Mouse (Mus musculus): ENCODE results near the gene Tulp4. TPM values are rescaled to one million over a fixed set of nuclear protein-coding genes. Genes with fewer than 3 reads are reported as not detected.
A peak's percentile ranks its signal among the peaks of the same experiment; 100 is the strongest.

Tulp4 gene
- 110 and 113 TPM in 2 replicates for polyA plus RNA-seq (2015; fragmentation: Nextera tagmentation; extraction: Ambion mirVana)

DNA sequence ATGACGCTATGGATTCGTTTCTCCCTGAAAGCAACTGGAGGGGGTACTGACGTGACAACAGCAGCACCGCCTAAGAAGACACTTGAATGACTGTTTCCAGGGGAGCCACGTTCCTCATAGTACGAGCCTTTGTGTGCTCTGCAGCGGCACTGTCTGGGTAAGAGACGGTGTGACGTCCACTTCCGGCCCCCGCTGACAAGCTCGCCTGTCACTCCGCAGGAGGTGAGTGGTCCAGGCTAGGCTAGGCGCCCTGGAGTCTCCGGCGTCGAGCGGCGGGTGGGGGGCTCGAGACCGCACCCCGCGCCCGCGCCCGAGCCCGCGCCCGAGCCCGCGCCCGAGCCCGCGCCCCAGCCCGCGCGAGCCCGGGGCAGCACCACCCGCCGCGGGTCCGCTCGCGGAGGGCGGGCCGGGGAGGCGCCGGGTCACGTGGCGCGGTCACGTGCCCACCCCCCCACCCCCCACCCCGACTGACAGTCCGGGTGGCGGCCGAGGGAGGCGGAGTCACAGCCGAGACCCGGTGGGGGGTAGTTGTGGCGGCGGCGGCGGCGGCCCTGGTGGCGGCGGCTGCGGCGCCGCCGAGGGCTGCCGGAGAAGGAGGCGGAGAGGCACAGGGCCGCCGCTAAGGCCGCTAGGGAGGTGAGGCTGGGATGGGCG lies at the start of gene Tulp4:
TSS of gene Tulp4 (plus strand) at position 77 of the 654 bp plus-strand sequence.
- H3K36me3 ChIP-seq (ENCODE audit: control insufficient read depth, insufficient read depth, low read length): no peaks in the 10 kb centered on the region; the same call in 1 of the 2 replicates
- peak within 1 kb of the TSS; percentile 99 for H3K9ac ChIP-seq (ENCODE audit: low read depth, low read length)
- 1% methylated on average over 51 of the region's 76 CpGs for WGBS
- no peaks in the 10 kb centered on the region for H3K27me3 ChIP-seq (replicated peaks; ENCODE audit: control insufficient read depth, insufficient read depth, low read length)
- peak within 1 kb of the TSS; percentile 99 for H3K27ac ChIP-seq (ENCODE audit: low read depth, low read length)
- H3K9me3 ChIP-seq (ENCODE audit: control insufficient read depth, low read length): no peaks in the 10 kb centered on the region
- H3K4me3 ChIP-seq (ENCODE audit: low read length): peak within 1 kb of the TSS; percentile 93
- ATAC-seq: peak; percentile 98
- H3K4me2 ChIP-seq (ENCODE audit: low read length): peak within 1 kb of the TSS; percentile 86
- H3K4me1 ChIP-seq (ENCODE audit: control insufficient read depth, insufficient read depth, low read depth, low read length): peaks cover 24% of the 10 kb centered on the region

GRCm38 (mm10) chr17:6062793-6063192 lies 43.4 kb upstream of the Tulp4 start:
- Histone ChIP-seq H3K4me1 (ENCODE audit: control insufficient read depth, insufficient read depth, low read depth, low read length) (no peaks in the 10 kb centered on the region), H3K4me2 (ENCODE audit: low read length) (no peak overlapping the region), H3K27me3 (replicated peaks; ENCODE audit: control insufficient read depth, insufficient read depth, low read length) (no peaks in the 10 kb centered on the region), H3K27ac (ENCODE audit: low read depth, low read length) (no peak overlapping the region), H3K9ac (ENCODE audit: low read depth, low read length) (no peak overlapping the region), H3K9me3 (ENCODE audit: control insufficient read depth, low read length) (no peaks in the 10 kb centered on the region), H3K36me3 (ENCODE audit: control insufficient read depth, insufficient read depth, low read length) (peaks cover 26% of the 10 kb centered on the region), H3K4me3 (ENCODE audit: low read length) (no peak overlapping the region)
- no peak for ATAC-seq
- 89% methylated on average over 8 of the region's 8 CpGs for WGBS

DNA sequence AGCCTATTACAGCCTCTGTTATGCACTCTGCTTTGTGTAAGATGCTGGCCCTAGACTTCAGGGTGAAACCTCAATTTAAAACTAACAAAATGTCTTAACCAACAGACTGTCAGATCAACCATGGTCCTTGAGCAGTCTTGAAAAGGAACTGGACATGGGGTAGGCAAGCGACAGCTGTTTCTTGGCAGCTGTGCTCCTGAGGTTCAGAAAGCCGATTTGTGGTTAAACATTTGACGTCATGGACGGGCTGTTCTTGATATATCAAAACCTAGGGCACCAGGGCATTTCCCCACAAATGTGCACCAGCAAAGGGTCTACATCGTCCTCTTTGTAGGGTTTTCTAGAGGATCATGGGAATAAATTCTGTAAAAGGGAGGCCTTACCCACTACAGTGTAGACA lies 42.7 kb upstream of the Tulp4 start:
- no peak for ATAC-seq

GRCm38 (mm10) chr17:6066021-6066420 lies 40.2 kb upstream of the Tulp4 start:
- Histone ChIP-seq H3K4me3 (ENCODE audit: low read length) (no peak overlapping the region), H3K36me3 (ENCODE audit: control insufficient read depth, insufficient read depth, low read length) (peaks cover 37% of the 10 kb centered on the region), H3K27me3 (replicated peaks; ENCODE audit: control insufficient read depth, insufficient read depth, low read length) (no peaks in the 10 kb centered on the region), H3K9me3 (ENCODE audit: control insufficient read depth, low read length) (no peaks in the 10 kb centered on the region), H3K4me1 (ENCODE audit: control insufficient read depth, insufficient read depth, low read depth, low read length) (no peaks in the 10 kb centered on the region), H3K9ac (ENCODE audit: low read depth, low read length) (no peak overlapping the region), H3K4me2 (ENCODE audit: low read length) (no peak overlapping the region), H3K27ac (ENCODE audit: low read depth, low read length) (no peak overlapping the region)
- no peak for ATAC-seq
- WGBS: 88% methylated on average over 2 of the region's 2 CpGs

More for the DNA sequence above, 42.7 kb upstream of the Tulp4 start:
- Histone ChIP-seq H3K4me1 (ENCODE audit: control insufficient read depth, insufficient read depth, low read depth, low read length) (no peaks in the 10 kb centered on the region), H3K4me2 (ENCODE audit: low read length) (no peak overlapping the region), H3K27me3 (replicated peaks; ENCODE audit: control insufficient read depth, insufficient read depth, low read length) (no peaks in the 10 kb centered on the region), H3K9me3 (ENCODE audit: control insufficient read depth, low read length) (no peaks in the 10 kb centered on the region), H3K4me3 (ENCODE audit: low read length) (no peak overlapping the region), H3K9ac (ENCODE audit: low read depth, low read length) (no peak overlapping the region), H3K36me3 (ENCODE audit: control insufficient read depth, insufficient read depth, low read length) (peaks cover 25% of the 10 kb centered on the region), H3K27ac (ENCODE audit: low read depth, low read length) (no peak overlapping the region)
- WGBS: 89% methylated on average over 5 of the region's 5 CpGs

DNA sequence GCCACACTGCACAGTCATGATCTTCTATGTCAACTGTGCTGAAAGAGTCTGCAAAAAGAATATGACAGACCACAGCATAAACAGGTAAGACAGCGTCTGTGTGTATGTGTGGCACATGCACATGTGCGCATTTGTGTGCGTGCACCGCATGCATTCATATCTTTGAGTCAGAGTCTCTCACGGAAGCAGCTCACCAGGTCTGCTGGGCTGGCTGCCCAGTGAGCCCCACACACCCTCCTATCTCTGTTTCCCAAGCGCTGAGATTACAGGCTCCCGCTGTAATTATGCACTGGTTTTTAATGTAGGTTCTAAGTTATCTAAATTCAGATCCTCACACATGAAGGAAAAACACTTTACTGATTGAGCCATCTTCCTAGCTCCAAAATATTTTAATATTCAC lies 38.6 kb upstream of the Tulp4 start:
- no peak overlapping the region for H3K9ac ChIP-seq (ENCODE audit: low read depth, low read length)
- no peak overlapping the region for H3K4me3 ChIP-seq (ENCODE audit: low read length)
- no peak overlapping the region for H3K4me2 ChIP-seq (ENCODE audit: low read length)
- ATAC-seq: no peak
- H3K27ac ChIP-seq (ENCODE audit: low read depth, low read length): no peak overlapping the region
- no peaks in the 10 kb centered on the region for H3K4me1 ChIP-seq (ENCODE audit: control insufficient read depth, insufficient read depth, low read depth, low read length)
- 95% methylated on average over 7 of the region's 7 CpGs for WGBS
- H3K36me3 ChIP-seq (ENCODE audit: control insufficient read depth, insufficient read depth, low read length): peaks cover 40% of the 10 kb centered on the region
- H3K27me3 ChIP-seq (replicated peaks; ENCODE audit: control insufficient read depth, insufficient read depth, low read length): no peaks in the 10 kb centered on the region
- H3K9me3 ChIP-seq (ENCODE audit: control insufficient read depth, low read length): no peaks in the 10 kb centered on the region

- Histone ChIP-seq H3K4me1 (ENCODE audit: control insufficient read depth, insufficient read depth, low read depth, low read length) (no peaks in the 10 kb centered on the region), H3K4me2 (ENCODE audit: low read length) (no peak overlapping the region), H3K9me3 (ENCODE audit: control insufficient read depth, low read length) (no peaks in the 10 kb centered on the region), H3K36me3 (ENCODE audit: control insufficient read depth, insufficient read depth, low read length) (peaks cover 37% of the 10 kb centered on the region), H3K27me3 (replicated peaks; ENCODE audit: control insufficient read depth, insufficient read depth, low read length) (no peaks in the 10 kb centered on the region), H3K9ac (ENCODE audit: low read depth, low read length) (no peak overlapping the region), H3K27ac (ENCODE audit: low read depth, low read length) (no peak overlapping the region), H3K4me3 (ENCODE audit: low read length) (no peak overlapping the region)
- whole genome bisulfite sequencing: 93% methylated on average over 6 of the region's 6 CpGs
- ATAC-seq: no peak
Measured at GRCm38 (mm10) chr17:6069866-6070265, 36.4 kb upstream of the Tulp4 start.

GRCm38 (mm10) chr17:6073405-6073804 lies 32.8 kb upstream of the Tulp4 start:
- no peak for ATAC-seq
- H3K9ac ChIP-seq (ENCODE audit: low read depth, low read length): no peak overlapping the region
- no peaks in the 10 kb centered on the region for H3K27me3 ChIP-seq (replicated peaks; ENCODE audit: control insufficient read depth, insufficient read depth, low read length)
- H3K4me1 ChIP-seq (ENCODE audit: control insufficient read depth, insufficient read depth, low read depth, low read length): peaks cover 5% of the 10 kb centered on the region
- H3K4me2 ChIP-seq (ENCODE audit: low read length): no peak overlapping the region
- H3K9me3 ChIP-seq (ENCODE audit: control insufficient read depth, low read length): no peaks in the 10 kb centered on the region
- H3K36me3 ChIP-seq (ENCODE audit: control insufficient read depth, insufficient read depth, low read length): peaks cover 23% of the 10 kb centered on the region
- WGBS: 83% methylated on average over 7 of the region's 7 CpGs
- H3K27ac ChIP-seq (ENCODE audit: low read depth, low read length): no peak overlapping the region
- H3K4me3 ChIP-seq (ENCODE audit: low read length): no peak overlapping the region

DNA sequence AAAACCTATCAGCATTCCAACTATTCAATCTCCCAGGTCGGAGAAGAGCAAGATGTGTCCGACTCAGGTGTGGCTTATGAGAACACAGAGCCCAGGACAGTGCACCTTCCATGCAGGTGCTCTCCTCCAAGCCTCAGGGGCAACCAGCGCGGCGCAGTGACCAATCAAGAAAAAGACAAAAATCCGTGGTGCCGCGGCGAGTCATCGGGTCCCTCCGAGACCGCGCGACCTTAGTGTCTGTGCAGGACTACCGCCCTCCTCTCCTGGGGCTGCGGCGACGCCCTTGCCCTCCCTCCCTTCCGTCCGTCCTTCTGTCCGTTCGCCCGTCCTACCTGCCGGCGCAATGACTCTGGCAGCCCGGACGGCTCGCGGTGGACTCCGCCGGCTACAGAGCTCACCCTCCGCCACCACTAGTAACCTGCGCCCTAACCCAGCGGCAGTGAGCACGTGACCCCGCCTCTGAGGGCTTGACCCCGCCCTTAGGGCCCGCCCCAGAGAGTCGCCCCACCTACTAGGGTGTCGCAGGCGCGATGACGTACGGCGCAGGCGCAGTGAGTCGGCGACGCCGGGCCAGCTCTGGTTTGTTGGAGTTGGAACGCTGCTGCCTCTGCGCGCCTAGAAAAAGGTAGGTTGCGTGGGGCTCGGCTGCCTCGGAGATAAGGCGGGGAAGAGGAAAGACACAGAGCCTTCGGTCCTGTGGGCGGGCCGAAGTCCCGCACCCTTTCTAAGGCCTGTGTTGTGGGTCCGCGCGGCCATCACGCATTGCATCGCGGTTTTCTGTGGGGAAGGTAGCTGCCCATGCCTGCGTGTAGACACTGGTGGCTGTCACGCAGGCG lies 26.7 kb upstream of the Tulp4 start, which contains the start of the genes Serac1 and Gtf2h5:
TSS of gene Serac1 (minus strand) at position 455 of the 836 bp plus-strand sequence.
TSS of gene Gtf2h5 (plus strand) at position 500 of the 836 bp plus-strand sequence.
- peak within 1 kb of the TSS; percentile 95 for H3K9ac ChIP-seq (ENCODE audit: low read depth, low read length)
- H3K27ac ChIP-seq (ENCODE audit: low read depth, low read length): peak within 1 kb of the TSS; percentile 90
- peak; percentile 95 for ATAC-seq
- H3K4me1 ChIP-seq (ENCODE audit: control insufficient read depth, insufficient read depth, low read depth, low read length): peaks cover 22% of the 10 kb centered on the region
- under 1% methylated on average over 64 of the region's 70 CpGs for WGBS
- H3K4me3 ChIP-seq (ENCODE audit: low read length): peak within 1 kb of the TSS; percentile 98
- no peaks in the 10 kb centered on the region for H3K9me3 ChIP-seq (ENCODE audit: control insufficient read depth, low read length)
- no peaks in the 10 kb centered on the region for H3K27me3 ChIP-seq (replicated peaks; ENCODE audit: control insufficient read depth, insufficient read depth, low read length)
- peak within 1 kb of the TSS; percentile 69 for H3K4me2 ChIP-seq (ENCODE audit: low read length)
- H3K36me3 ChIP-seq (ENCODE audit: control insufficient read depth, insufficient read depth, low read length): no peaks in the 10 kb centered on the region

GRCm38 (mm10) chr17:6083323-6083890 lies 22.8 kb upstream of the Tulp4 start:
- H3K27ac ChIP-seq (ENCODE audit: low read depth, low read length): no peak overlapping the region
- H3K9me3 ChIP-seq (ENCODE audit: control insufficient read depth, low read length): no peaks in the 10 kb centered on the region
- H3K4me3 ChIP-seq (ENCODE audit: low read length): no peak overlapping the region
- ATAC-seq: no peak
- H3K27me3 ChIP-seq (replicated peaks; ENCODE audit: control insufficient read depth, insufficient read depth, low read length): no peaks in the 10 kb centered on the region
- no peak overlapping the region for H3K4me2 ChIP-seq (ENCODE audit: low read length)
- H3K4me1 ChIP-seq (ENCODE audit: control insufficient read depth, insufficient read depth, low read depth, low read length): peaks cover 17% of the 10 kb centered on the region
- 89% methylated on average over 5 of the region's 5 CpGs for WGBS
- H3K9ac ChIP-seq (ENCODE audit: low read depth, low read length): no peak overlapping the region
- peaks cover 5% of the 10 kb centered on the region for H3K36me3 ChIP-seq (ENCODE audit: control insufficient read depth, insufficient read depth, low read length)
